12 mouse cellular contexts compared by ENCODE assay signal in the genomic region with DNA sequence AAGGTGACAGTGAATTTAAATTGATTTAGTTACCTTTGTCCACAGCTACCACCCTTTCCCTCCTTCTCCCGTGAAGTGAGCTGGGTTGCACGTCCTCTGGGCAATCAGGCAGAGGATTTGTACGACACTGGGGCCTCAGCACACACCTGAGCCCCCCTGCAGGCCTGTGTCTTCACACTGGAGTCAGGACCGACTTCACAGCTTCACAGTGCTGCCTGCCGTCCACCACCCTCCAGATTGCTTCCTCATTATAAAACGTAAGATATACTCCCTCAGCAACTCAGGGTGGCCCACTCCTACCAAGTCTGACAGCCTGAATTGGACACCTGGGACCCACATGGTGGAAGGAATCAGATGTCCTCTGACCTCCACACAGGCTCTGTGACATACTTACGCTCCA. TPM values are rescaled to one million over a fixed set of nuclear protein-coding genes. Genes with fewer than 3 reads are reported as not detected.
DNase-seq lines count a peak whose midpoint lies in the region; ATAC-seq lines count a peak whose summit lies in the region.
"Had no signal": no experiment of that assay in that cellular context is flagged by ENCODE, and none has a peak within 500 bp of the region (broad histone marks: within the 10 kb centered on the region; RNA-seq: fewer than 3 reads in every experiment).

No protein-coding gene starts in this region.

- H3K4me1 ChIP-seq in hindbrain, embryonic 12.5 days = peaks cover 40% of the 10 kb centered on the region
- peaks cover 27% of the 10 kb centered on the region for H3K4me1 ChIP-seq in hindbrain, embryonic 16.5 days (ENCODE audit: control insufficient read depth, insufficient read depth, low read depth, low read length)
- H3K4me1 ChIP-seq in midbrain, embryonic 16.5 days (ENCODE audit: control insufficient read depth, insufficient read depth, low read length) = peaks cover 21% of the 10 kb centered on the region
- peaks cover 39% of the 10 kb centered on the region for H3K4me1 ChIP-seq in midbrain, embryonic 15.5 days
- H3K4me1 ChIP-seq in hindbrain, embryonic 15.5 days (replicated peaks) = peaks cover 45% of the 10 kb centered on the region

- H3K27me3 ChIP-seq in hindbrain, embryonic 12.5 days = no peaks in the 10 kb centered on the region
- no peaks in the 10 kb centered on the region for H3K27me3 ChIP-seq in hindbrain, embryonic 16.5 days (replicated peaks; ENCODE audit: control insufficient read depth, insufficient read depth, low read length)
- no peaks in the 10 kb centered on the region for H3K27me3 ChIP-seq in midbrain, embryonic 16.5 days (ENCODE audit: control insufficient read depth, insufficient read depth, low read depth, low read length)
- no peaks in the 10 kb centered on the region for H3K27me3 ChIP-seq in midbrain, embryonic 15.5 days (replicated peaks)
- H3K27me3 ChIP-seq in hindbrain, embryonic 15.5 days = no peaks in the 10 kb centered on the region
- H3K27me3 ChIP-seq: heart, embryonic 13.5 days; Patski had no signal

- H3K27ac ChIP-seq in hindbrain, embryonic 12.5 days = no peak overlapping the region
- no peak overlapping the region for H3K27ac ChIP-seq in hindbrain, embryonic 16.5 days (ENCODE audit: low read depth, low read length)
- no peak overlapping the region for H3K27ac ChIP-seq in midbrain, embryonic 16.5 days (ENCODE audit: low read length)
- H3K27ac ChIP-seq in midbrain, embryonic 15.5 days = no peak overlapping the region; the same call in 1 of the 2 replicates
- peak overlapping the region; percentile 88; the same call in 1 of the 2 replicates for H3K27ac ChIP-seq in hindbrain, embryonic 15.5 days (replicated peaks)

- H3K4me2 ChIP-seq in hindbrain, embryonic 12.5 days (replicated peaks) = no peak overlapping the region
- no peak overlapping the region for H3K4me2 ChIP-seq in hindbrain, embryonic 16.5 days (ENCODE audit: low read length)
- no peak overlapping the region for H3K4me2 ChIP-seq in midbrain, embryonic 16.5 days (ENCODE audit: low read length)
- no peak overlapping the region for H3K4me2 ChIP-seq in midbrain, embryonic 15.5 days
- no peak overlapping the region for H3K4me2 ChIP-seq in hindbrain, embryonic 15.5 days

- no peak overlapping the region for H3K4me3 ChIP-seq in hindbrain, embryonic 12.5 days
- H3K4me3 ChIP-seq in hindbrain, embryonic 16.5 days (ENCODE audit: low read length) = no peak overlapping the region
- no peak overlapping the region for H3K4me3 ChIP-seq in midbrain, embryonic 16.5 days (ENCODE audit: low read depth, low read length)
- H3K4me3 ChIP-seq in midbrain, embryonic 15.5 days = no peak overlapping the region
- H3K4me3 ChIP-seq in hindbrain, embryonic 15.5 days = no peak overlapping the region

- WGBS in hindbrain, embryonic 12.5 days = 62% methylated on average over 7 of the region's 7 CpGs
- WGBS in hindbrain, embryonic 16.5 days = 57% methylated on average over 7 of the region's 7 CpGs
- 64% methylated on average over 7 of the region's 7 CpGs for WGBS in midbrain, embryonic 16.5 days
- 61% methylated on average over 7 of the region's 7 CpGs for WGBS in midbrain, embryonic 15.5 days
- 63% methylated on average over 7 of the region's 7 CpGs for WGBS in hindbrain, embryonic 15.5 days

- peak; percentile 5; the same call in 1 of the 2 replicates for ATAC-seq in hindbrain, embryonic 12.5 days (ENCODE audit: low FRiP score)
- ATAC-seq in hindbrain, embryonic 16.5 days = no peak
- ATAC-seq in midbrain, embryonic 16.5 days = 0 out of 2 replicates have a peak, but pooled peaks have one; percentile 15
- no peak for ATAC-seq in midbrain, embryonic 15.5 days (replicated peaks)
- no peak for ATAC-seq in hindbrain, embryonic 15.5 days (ENCODE audit: low FRiP score, low read depth)

- H3K36me3 ChIP-seq in hindbrain, embryonic 12.5 days = peaks cover 7% of the 10 kb centered on the region
- H3K36me3 ChIP-seq in hindbrain, embryonic 16.5 days (ENCODE audit: control insufficient read depth, insufficient read depth, low read length) = no peaks in the 10 kb centered on the region
- peaks cover 4% of the 10 kb centered on the region for H3K36me3 ChIP-seq in midbrain, embryonic 16.5 days (ENCODE audit: control insufficient read depth, insufficient read depth, low read length)
- peaks cover under 1% of the 10 kb centered on the region; the same call in 1 of the 2 replicates for H3K36me3 ChIP-seq in midbrain, embryonic 15.5 days (replicated peaks)
- H3K36me3 ChIP-seq in hindbrain, embryonic 15.5 days = peaks cover 2% of the 10 kb centered on the region

- no peaks in the 10 kb centered on the region for H3K9me3 ChIP-seq in hindbrain, embryonic 12.5 days (replicated peaks)
- no peaks in the 10 kb centered on the region for H3K9me3 ChIP-seq in hindbrain, embryonic 16.5 days (ENCODE audit: control insufficient read depth, low read length)
- H3K9me3 ChIP-seq in midbrain, embryonic 16.5 days (replicated peaks; ENCODE audit: control insufficient read depth, low read length, poor library complexity, severe bottlenecking) = no peaks in the 10 kb centered on the region
- no peaks in the 10 kb centered on the region for H3K9me3 ChIP-seq in midbrain, embryonic 15.5 days
- no peaks in the 10 kb centered on the region for H3K9me3 ChIP-seq in hindbrain, embryonic 15.5 days
- H3K9me3 ChIP-seq: heart, embryonic 13.5 days had no signal

- no peak overlapping the region for H3K9ac ChIP-seq in hindbrain, embryonic 12.5 days
- H3K9ac ChIP-seq in hindbrain, embryonic 16.5 days (ENCODE audit: low read depth, low read length) = no peak overlapping the region
- H3K9ac ChIP-seq in midbrain, embryonic 16.5 days (ENCODE audit: low read depth, low read length) = no peak overlapping the region
- H3K9ac ChIP-seq in midbrain, embryonic 15.5 days = no peak overlapping the region
- H3K9ac ChIP-seq in hindbrain, embryonic 15.5 days = no peak overlapping the region
- H3K9ac ChIP-seq: liver, postnatal 0 days had no signal

- DNase-seq in cerebellum, adult 11-12 months = peak; percentile 56
- no peak for DNase-seq in cerebellum, postnatal 10 days
- DNase-seq in adrenal gland, adult 18-20 months (ENCODE audit: low spot score in 2 of 2) = no peak
- DNase-seq: left cerebral cortex, postnatal 4 days had no signal

RNA-seq across cellular contexts. Expression of a gene that starts 0.9 kb away (rescaled TPM):
- polyA plus RNA-seq in hindbrain, embryonic 12.5 days (2016; fragmentation: Nextera tagmentation; extraction: Ambion mirVana) = 63.6 and 67.8 TPM in 2 replicates
- polyA plus RNA-seq in hindbrain, embryonic 16.5 days (2015; fragmentation: Nextera tagmentation; extraction: Ambion mirVana) = 114 and 119 TPM in 2 replicates
- 111 and 112 TPM in 2 replicates for polyA plus RNA-seq in midbrain, embryonic 16.5 days (2015; fragmentation: Nextera tagmentation; extraction: Ambion mirVana)
- polyA plus RNA-seq in midbrain, embryonic 15.5 days (2015; fragmentation: Nextera tagmentation; extraction: Ambion mirVana) = 110 and 111 TPM in 2 replicates
- polyA plus RNA-seq in hindbrain, embryonic 15.5 days (2015; fragmentation: Nextera tagmentation; extraction: Ambion mirVana) = 107 and 115 TPM in 2 replicates
- total RNA-seq in adrenal gland, adult 18-20 months (2021) = 100 to 1,000 TPM; 123 to 131 TPM

RNA-seq across cellular contexts. Expression of a gene that starts 7.6 kb away (rescaled TPM):
- 1.4 TPM in 2 replicates for polyA plus RNA-seq in hindbrain, embryonic 12.5 days (2016; fragmentation: Nextera tagmentation; extraction: Ambion mirVana)
- 1.4 and 1.5 TPM in 2 replicates for polyA plus RNA-seq in hindbrain, embryonic 16.5 days (2015; fragmentation: Nextera tagmentation; extraction: Ambion mirVana)
- 0.95 and 1.5 TPM in 2 replicates for polyA plus RNA-seq in midbrain, embryonic 16.5 days (2015; fragmentation: Nextera tagmentation; extraction: Ambion mirVana)
- polyA plus RNA-seq in midbrain, embryonic 15.5 days (2015; fragmentation: Nextera tagmentation; extraction: Ambion mirVana) = 2.2 and 2.3 TPM in 2 replicates
- 1.5 TPM in 2 replicates for polyA plus RNA-seq in hindbrain, embryonic 15.5 days (2015; fragmentation: Nextera tagmentation; extraction: Ambion mirVana)
- total RNA-seq in adrenal gland, adult 18-20 months (2021) = 1 to 10 TPM; 2.7 to 4.3 TPM

RNA-seq across cellular contexts. Expression of a gene that starts 18.2 kb away (rescaled TPM):
- polyA plus RNA-seq in hindbrain, embryonic 12.5 days (2016; fragmentation: Nextera tagmentation; extraction: Ambion mirVana) = 140 and 144 TPM in 2 replicates
- 187 and 200 TPM in 2 replicates for polyA plus RNA-seq in hindbrain, embryonic 16.5 days (2015; fragmentation: Nextera tagmentation; extraction: Ambion mirVana)
- polyA plus RNA-seq in midbrain, embryonic 16.5 days (2015; fragmentation: Nextera tagmentation; extraction: Ambion mirVana) = 162 and 191 TPM in 2 replicates
- 201 and 224 TPM in 2 replicates for polyA plus RNA-seq in midbrain, embryonic 15.5 days (2015; fragmentation: Nextera tagmentation; extraction: Ambion mirVana)
- 191 and 203 TPM in 2 replicates for polyA plus RNA-seq in hindbrain, embryonic 15.5 days (2015; fragmentation: Nextera tagmentation; extraction: Ambion mirVana)
- 10 to 100 TPM; 93.7 to 95.0 TPM for total RNA-seq in adrenal gland, adult 18-20 months (2021)

RNA-seq across cellular contexts. Expression of a gene that starts 22.7 kb away (rescaled TPM):
- polyA plus RNA-seq in hindbrain, embryonic 12.5 days (2016; fragmentation: Nextera tagmentation; extraction: Ambion mirVana) = 0.48 and 1.1 TPM in 2 replicates
- 0.29 and 0.55 TPM in 2 replicates for polyA plus RNA-seq in hindbrain, embryonic 16.5 days (2015; fragmentation: Nextera tagmentation; extraction: Ambion mirVana)
- polyA plus RNA-seq in midbrain, embryonic 16.5 days (2015; fragmentation: Nextera tagmentation; extraction: Ambion mirVana) = 0.51 and 0.64 TPM in 2 replicates
- 0.37 and 0.57 TPM in 2 replicates for polyA plus RNA-seq in midbrain, embryonic 15.5 days (2015; fragmentation: Nextera tagmentation; extraction: Ambion mirVana)
- 0.62 and 0.75 TPM in 2 replicates for polyA plus RNA-seq in hindbrain, embryonic 15.5 days (2015; fragmentation: Nextera tagmentation; extraction: Ambion mirVana)
- under 1 TPM; 0.53 to 0.64 TPM for total RNA-seq in adrenal gland, adult 18-20 months (2021)

RNA-seq across cellular contexts. Expression of a gene that starts 33.8 kb away (rescaled TPM):
- 286 and 294 TPM in 2 replicates for polyA plus RNA-seq in hindbrain, embryonic 12.5 days (2016; fragmentation: Nextera tagmentation; extraction: Ambion mirVana)
- polyA plus RNA-seq in hindbrain, embryonic 16.5 days (2015; fragmentation: Nextera tagmentation; extraction: Ambion mirVana) = 157 and 165 TPM in 2 replicates
- 155 and 182 TPM in 2 replicates for polyA plus RNA-seq in midbrain, embryonic 16.5 days (2015; fragmentation: Nextera tagmentation; extraction: Ambion mirVana)
- polyA plus RNA-seq in midbrain, embryonic 15.5 days (2015; fragmentation: Nextera tagmentation; extraction: Ambion mirVana) = 191 and 192 TPM in 2 replicates
- 174 and 176 TPM in 2 replicates for polyA plus RNA-seq in hindbrain, embryonic 15.5 days (2015; fragmentation: Nextera tagmentation; extraction: Ambion mirVana)
- 10 to 100 TPM; 75.4 to 85.9 TPM for total RNA-seq in adrenal gland, adult 18-20 months (2021)

Comparison
In these comparisons a context has a peak if more than half of its experiments do, and no peak if none do; other contexts are left out.
1. ATAC-seq: peak in hindbrain, embryonic 12.5 days (single experiment) and midbrain, embryonic 16.5 days (single experiment); none in hindbrain, embryonic 16.5 days (single experiment), midbrain, embryonic 15.5 days (single experiment) and hindbrain, embryonic 15.5 days (single experiment).